Mouse (Mus musculus): ENCODE measurements at regions not wholly inside any gene's neighbourhood (a gene's known extent, or its start where the extent isn't known, plus 50 kb on each side); places are given as distances from the start of the nearest gene placed in this dataset.

DNA sequence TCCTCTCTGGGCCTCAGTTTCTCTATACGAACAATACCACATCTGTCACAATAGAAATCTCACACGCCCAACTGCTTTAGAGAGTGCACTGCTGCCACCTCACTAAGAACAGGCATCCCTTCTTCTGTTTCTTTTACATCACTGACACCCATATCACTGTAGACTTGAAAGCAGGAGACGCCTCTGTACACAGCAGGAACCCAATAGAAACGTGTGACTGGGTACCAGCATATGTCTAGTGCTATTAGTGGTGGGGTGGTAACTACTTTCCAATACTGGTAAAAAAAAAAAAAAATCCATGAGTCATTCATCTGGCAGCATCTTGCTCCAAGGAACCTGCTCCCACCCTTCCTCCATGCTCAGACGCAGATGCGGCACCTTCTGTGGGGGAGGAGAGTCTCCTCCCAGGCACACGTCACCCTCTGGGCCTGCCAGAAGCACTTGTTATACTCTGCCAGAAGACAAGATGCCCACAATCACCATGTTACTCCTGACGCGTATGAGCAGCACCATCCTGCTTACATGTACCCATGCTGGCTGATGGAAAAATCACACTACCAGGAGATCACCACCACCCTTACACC, 151.3 kb upstream of the Plxna4 start:
- no peak for ATAC-seq (ENCODE audit: low FRiP score, low TSS enrichment)
- H3K9ac ChIP-seq (replicated peaks; ENCODE audit: low read length) = no peak overlapping the region
- no peaks in the 10 kb centered on the region for H3K4me1 ChIP-seq (ENCODE audit: insufficient read depth, low read length)
- no peaks in the 10 kb centered on the region for H3K36me3 ChIP-seq (ENCODE audit: insufficient read depth, low read length)
- no peak overlapping the region for H3K4me2 ChIP-seq (replicated peaks; ENCODE audit: low read depth, low read length)
- no peak overlapping the region for H3K27ac ChIP-seq (ENCODE audit: low read length)
- H3K27me3 ChIP-seq (ENCODE audit: insufficient read depth, low read length) = no peaks in the 10 kb centered on the region
- H3K4me3 ChIP-seq (ENCODE audit: low read length) = no peak overlapping the region
- 79% methylated on average over 9 of the region's 9 CpGs for WGBS
- H3K9me3 ChIP-seq (ENCODE audit: low read length) = no peaks in the 10 kb centered on the region

DNA sequence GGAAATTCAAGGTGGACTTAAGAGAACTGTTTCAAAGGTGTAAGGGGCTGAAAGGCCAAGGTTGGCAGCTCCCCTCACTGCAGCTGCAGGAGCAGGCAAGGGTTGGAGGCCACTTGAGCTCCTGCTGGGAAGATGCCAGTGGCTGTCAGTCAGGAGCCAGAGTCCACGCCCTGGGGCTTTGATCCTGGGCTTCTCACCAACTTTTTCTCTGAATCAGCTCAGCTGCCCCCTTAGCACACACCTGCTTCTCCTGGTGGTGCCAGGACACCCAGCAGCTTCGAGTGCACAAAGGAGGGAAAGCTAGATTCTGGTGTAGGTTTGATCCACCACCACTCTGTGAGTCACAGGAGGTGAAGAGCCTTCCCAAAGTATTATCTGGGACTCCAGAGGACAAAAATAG, 140.7 kb upstream of the Plxna4 start:
- no peak overlapping the region for H3K4me3 ChIP-seq (ENCODE audit: low read length)
- H3K36me3 ChIP-seq (ENCODE audit: insufficient read depth, low read length) = no peaks in the 10 kb centered on the region
- no peak overlapping the region for H3K4me2 ChIP-seq (replicated peaks; ENCODE audit: low read depth, low read length)
- no peaks in the 10 kb centered on the region for H3K9me3 ChIP-seq (ENCODE audit: low read length)
- H3K9ac ChIP-seq (replicated peaks; ENCODE audit: low read length) = no peak overlapping the region
- no peak overlapping the region for H3K27ac ChIP-seq (ENCODE audit: low read length)
- H3K4me1 ChIP-seq (ENCODE audit: insufficient read depth, low read length) = no peaks in the 10 kb centered on the region
- WGBS = 28% methylated on average over 2 of the region's 2 CpGs
- ATAC-seq (ENCODE audit: low FRiP score, low TSS enrichment) = no peak
- H3K27me3 ChIP-seq (ENCODE audit: insufficient read depth, low read length) = no peaks in the 10 kb centered on the region

DNA sequence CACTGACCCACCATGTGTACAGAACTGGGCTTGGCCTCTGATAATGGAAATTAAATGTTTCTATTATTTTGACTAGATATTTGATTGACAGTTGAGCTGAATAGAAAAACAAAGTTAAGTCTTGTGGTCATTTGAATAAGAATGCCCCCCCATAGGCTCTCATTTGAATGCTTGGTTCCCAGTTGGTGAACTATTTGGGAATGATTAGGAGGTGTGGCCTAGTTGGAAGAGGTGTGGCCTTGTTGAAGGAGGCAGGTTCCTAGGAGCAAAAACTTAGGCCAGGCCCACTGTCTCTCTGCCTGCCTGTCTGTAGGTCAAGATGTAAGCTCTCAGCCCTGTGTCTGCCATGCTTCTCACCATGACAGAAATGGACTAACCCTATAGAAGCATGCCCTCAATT, 138.6 kb upstream of the Plxna4 start:
- no peak overlapping the region for H3K4me2 ChIP-seq (replicated peaks; ENCODE audit: low read depth, low read length)
- H3K9me3 ChIP-seq (ENCODE audit: low read length) = no peaks in the 10 kb centered on the region
- no peaks in the 10 kb centered on the region for H3K27me3 ChIP-seq (ENCODE audit: insufficient read depth, low read length)
- H3K4me1 ChIP-seq (ENCODE audit: insufficient read depth, low read length) = no peaks in the 10 kb centered on the region
- no peak for ATAC-seq (ENCODE audit: low FRiP score, low TSS enrichment)
- no peak overlapping the region for H3K4me3 ChIP-seq (ENCODE audit: low read length)
- no peaks in the 10 kb centered on the region for H3K36me3 ChIP-seq (ENCODE audit: insufficient read depth, low read length)
- no peak overlapping the region for H3K9ac ChIP-seq (replicated peaks; ENCODE audit: low read length)
- H3K27ac ChIP-seq (ENCODE audit: low read length) = no peak overlapping the region

DNA sequence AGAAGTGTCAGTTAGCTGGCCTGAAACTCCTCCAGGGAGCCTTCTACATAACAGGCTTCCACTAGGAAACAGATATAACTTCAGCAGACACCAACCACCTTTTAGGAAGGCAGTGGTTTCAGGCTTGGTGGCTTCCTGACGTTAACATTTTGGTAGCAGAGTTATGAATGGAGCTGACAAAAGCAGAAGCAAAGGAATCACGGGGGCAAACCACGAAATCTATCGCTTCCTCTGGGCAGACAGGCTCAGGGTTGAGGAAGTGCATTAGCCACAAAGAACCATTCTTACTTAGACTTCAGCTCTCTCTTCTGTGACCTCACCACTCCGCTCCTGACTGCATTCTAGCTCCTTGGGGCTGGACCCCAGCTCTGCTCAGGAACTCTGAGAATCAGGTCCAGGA, 129.9 kb upstream of the Plxna4 start:
- Histone ChIP-seq H3K4me1 (ENCODE audit: insufficient read depth, low read length) (no peaks in the 10 kb centered on the region), H3K27me3 (ENCODE audit: insufficient read depth, low read length) (no peaks in the 10 kb centered on the region), H3K27ac (ENCODE audit: low read length) (no peak overlapping the region), H3K4me3 (ENCODE audit: low read length) (no peak overlapping the region), H3K9me3 (ENCODE audit: low read length) (no peaks in the 10 kb centered on the region), H3K36me3 (ENCODE audit: insufficient read depth, low read length) (no peaks in the 10 kb centered on the region), H3K9ac (replicated peaks; ENCODE audit: low read length) (no peak overlapping the region), H3K4me2 (replicated peaks; ENCODE audit: low read depth, low read length) (no peak overlapping the region)
- ATAC-seq (ENCODE audit: low FRiP score, low TSS enrichment) = no peak
- 83% methylated on average over 5 of the region's 5 CpGs for WGBS

DNA sequence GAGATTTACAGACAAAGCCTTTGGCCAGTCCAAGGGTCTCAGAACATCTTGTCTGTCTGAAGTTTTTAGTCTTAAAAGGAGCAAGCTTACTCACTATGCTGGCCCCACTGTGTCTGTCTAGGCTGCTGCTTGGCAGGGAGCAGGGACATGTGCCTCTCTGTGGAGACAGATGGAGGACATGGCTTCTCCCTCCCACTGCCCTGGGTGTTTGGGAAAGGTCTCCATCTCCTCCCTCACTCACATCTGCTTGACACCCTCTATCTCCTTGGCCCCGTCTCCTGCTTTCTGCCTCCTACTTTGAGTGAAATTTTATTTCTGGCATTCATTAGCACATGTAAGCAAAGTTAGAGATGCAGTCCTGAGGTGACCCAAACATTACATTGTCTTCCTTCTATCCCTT, 127.1 kb upstream of the Plxna4 start:
- no peaks in the 10 kb centered on the region for H3K4me1 ChIP-seq (ENCODE audit: insufficient read depth, low read length)
- no peaks in the 10 kb centered on the region for H3K27me3 ChIP-seq (ENCODE audit: insufficient read depth, low read length)
- H3K36me3 ChIP-seq (ENCODE audit: insufficient read depth, low read length) = no peaks in the 10 kb centered on the region
- WGBS = 84% methylated on average over 1 of the region's 1 CpGs
- no peak overlapping the region for H3K4me3 ChIP-seq (ENCODE audit: low read length)
- H3K9ac ChIP-seq (replicated peaks; ENCODE audit: low read length) = no peak overlapping the region
- H3K27ac ChIP-seq (ENCODE audit: low read length) = no peak overlapping the region
- ATAC-seq (ENCODE audit: low FRiP score, low TSS enrichment) = no peak
- no peaks in the 10 kb centered on the region for H3K9me3 ChIP-seq (ENCODE audit: low read length)
- no peak overlapping the region for H3K4me2 ChIP-seq (replicated peaks; ENCODE audit: low read depth, low read length)

DNA sequence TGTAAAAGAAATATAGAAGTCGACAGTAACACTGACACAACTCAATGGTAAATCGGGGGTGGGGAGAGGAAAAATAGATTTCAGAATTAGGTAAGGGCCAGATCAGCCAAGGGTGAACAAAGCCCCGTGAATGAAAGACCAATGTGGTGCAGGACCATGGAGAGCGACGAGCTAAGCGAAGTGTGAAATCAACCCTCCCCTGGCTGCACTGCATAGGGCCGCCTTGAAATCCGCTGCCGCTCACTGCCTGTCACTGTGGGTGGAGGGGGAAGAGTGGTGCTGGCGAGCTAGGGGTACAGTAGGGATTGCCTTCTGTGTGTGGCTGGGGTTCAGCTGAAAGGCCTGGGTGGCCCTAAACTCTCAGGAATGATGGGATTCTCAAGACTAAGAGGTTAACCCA, 122.2 kb upstream of the Plxna4 start:
- ATAC-seq (ENCODE audit: low FRiP score, low TSS enrichment) = peak; percentile 82; the same call in 1 of the 2 replicates
- H3K4me1 ChIP-seq (ENCODE audit: insufficient read depth, low read length) = no peaks in the 10 kb centered on the region
- WGBS = 8% methylated on average over 10 of the region's 10 CpGs

DNA sequence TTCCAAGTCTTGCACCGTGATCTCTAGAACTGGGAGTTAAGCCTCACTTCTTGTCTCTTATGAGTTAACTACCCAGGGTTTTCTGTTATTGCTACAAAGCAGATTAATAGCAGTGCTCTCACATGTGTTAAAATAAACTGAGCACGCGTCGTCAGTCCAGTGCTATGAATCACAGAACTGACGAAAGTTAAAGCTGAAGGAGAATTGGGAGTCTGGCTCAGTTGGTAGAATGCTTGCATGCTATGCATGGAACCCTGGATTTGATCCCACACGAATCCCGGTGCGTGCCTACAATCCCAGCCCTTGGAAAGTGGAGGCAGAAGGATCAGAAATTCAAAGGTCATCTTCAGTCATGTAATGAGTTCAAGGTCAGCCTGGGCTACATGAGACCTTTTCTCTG, 121.6 kb upstream of the Plxna4 start:
- Histone ChIP-seq H3K4me1 (ENCODE audit: insufficient read depth, low read length) (no peaks in the 10 kb centered on the region), H3K27ac (ENCODE audit: low read length) (no peak overlapping the region)

More for the DNA sequence above, 122.2 kb upstream of the Plxna4 start:
- Histone ChIP-seq H3K4me3 (ENCODE audit: low read length) (no peak overlapping the region), H3K9me3 (ENCODE audit: low read length) (no peaks in the 10 kb centered on the region), H3K9ac (replicated peaks; ENCODE audit: low read length) (no peak overlapping the region), H3K27me3 (ENCODE audit: insufficient read depth, low read length) (no peaks in the 10 kb centered on the region), H3K27ac (ENCODE audit: low read length) (no peak overlapping the region), H3K36me3 (ENCODE audit: insufficient read depth, low read length) (no peaks in the 10 kb centered on the region), H3K4me2 (replicated peaks; ENCODE audit: low read depth, low read length) (no peak overlapping the region)

DNA sequence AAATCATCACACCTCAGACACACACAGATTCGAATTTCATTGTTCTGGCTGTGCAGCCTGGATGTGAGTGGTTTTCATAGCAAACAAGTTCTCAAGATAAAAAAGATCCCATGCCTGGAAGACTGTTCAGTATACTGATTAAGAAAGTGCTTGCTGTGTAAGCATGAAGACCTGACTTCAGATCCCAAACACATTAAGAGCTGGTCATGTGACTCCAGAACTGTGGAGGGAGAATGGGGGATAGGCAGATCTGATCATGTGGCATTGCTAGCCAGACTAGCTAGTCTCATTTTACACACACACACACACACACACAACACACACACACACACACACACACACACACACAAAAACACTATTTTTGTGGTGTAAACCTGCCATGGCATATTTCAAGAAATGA, 119.4 kb upstream of the Plxna4 start:
- 50% methylated on average over 1 of the region's 1 CpGs for WGBS
- H3K4me2 ChIP-seq (replicated peaks; ENCODE audit: low read depth, low read length) = no peak overlapping the region
- no peaks in the 10 kb centered on the region for H3K27me3 ChIP-seq (ENCODE audit: insufficient read depth, low read length)
- H3K4me1 ChIP-seq (ENCODE audit: insufficient read depth, low read length) = no peaks in the 10 kb centered on the region
- no peaks in the 10 kb centered on the region for H3K9me3 ChIP-seq (ENCODE audit: low read length)
- ATAC-seq (ENCODE audit: low FRiP score, low TSS enrichment) = no peak
- no peaks in the 10 kb centered on the region for H3K36me3 ChIP-seq (ENCODE audit: insufficient read depth, low read length)
- no peak overlapping the region for H3K4me3 ChIP-seq (ENCODE audit: low read length)
- H3K27ac ChIP-seq (ENCODE audit: low read length) = no peak overlapping the region
- no peak overlapping the region for H3K9ac ChIP-seq (replicated peaks; ENCODE audit: low read length)

More for the DNA sequence above, 121.6 kb upstream of the Plxna4 start:
- Histone ChIP-seq H3K36me3 (ENCODE audit: insufficient read depth, low read length) (no peaks in the 10 kb centered on the region), H3K9me3 (ENCODE audit: low read length) (no peaks in the 10 kb centered on the region), H3K27me3 (ENCODE audit: insufficient read depth, low read length) (no peaks in the 10 kb centered on the region), H3K4me3 (ENCODE audit: low read length) (no peak overlapping the region), H3K9ac (replicated peaks; ENCODE audit: low read length) (no peak overlapping the region), H3K4me2 (replicated peaks; ENCODE audit: low read depth, low read length) (no peak overlapping the region)
- WGBS = 74% methylated on average over 8 of the region's 8 CpGs
- ATAC-seq (ENCODE audit: low FRiP score, low TSS enrichment) = no peak

DNA sequence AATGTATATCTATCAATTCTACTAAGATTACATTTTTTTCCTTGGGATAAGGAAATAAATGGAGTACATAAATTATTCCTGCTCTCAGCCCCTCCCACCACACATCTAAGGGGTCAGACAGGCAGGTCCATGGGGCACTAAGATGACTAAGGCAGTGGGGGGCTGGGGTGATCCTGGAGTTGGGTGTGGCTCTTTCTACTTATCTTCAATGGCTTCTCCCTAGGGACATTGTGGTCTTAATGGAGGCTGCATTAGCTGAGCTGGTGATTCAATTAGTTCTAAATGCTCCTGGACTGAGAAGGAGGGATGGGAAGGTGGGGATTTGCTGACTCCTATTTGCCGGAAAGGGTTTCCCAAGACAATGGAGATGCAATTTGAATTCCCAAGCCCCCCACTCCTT, 118.4 kb upstream of the Plxna4 start:
- ATAC-seq (ENCODE audit: low FRiP score, low TSS enrichment) = no peak
- Histone ChIP-seq H3K27me3 (ENCODE audit: insufficient read depth, low read length) (no peaks in the 10 kb centered on the region), H3K4me3 (ENCODE audit: low read length) (no peak overlapping the region), H3K9me3 (ENCODE audit: low read length) (no peaks in the 10 kb centered on the region), H3K4me2 (replicated peaks; ENCODE audit: low read depth, low read length) (no peak overlapping the region), H3K9ac (replicated peaks; ENCODE audit: low read length) (no peak overlapping the region), H3K4me1 (ENCODE audit: insufficient read depth, low read length) (no peaks in the 10 kb centered on the region), H3K36me3 (ENCODE audit: insufficient read depth, low read length) (no peaks in the 10 kb centered on the region), H3K27ac (ENCODE audit: low read length) (no peak overlapping the region)
- WGBS = 33% methylated on average over 1 of the region's 1 CpGs

DNA sequence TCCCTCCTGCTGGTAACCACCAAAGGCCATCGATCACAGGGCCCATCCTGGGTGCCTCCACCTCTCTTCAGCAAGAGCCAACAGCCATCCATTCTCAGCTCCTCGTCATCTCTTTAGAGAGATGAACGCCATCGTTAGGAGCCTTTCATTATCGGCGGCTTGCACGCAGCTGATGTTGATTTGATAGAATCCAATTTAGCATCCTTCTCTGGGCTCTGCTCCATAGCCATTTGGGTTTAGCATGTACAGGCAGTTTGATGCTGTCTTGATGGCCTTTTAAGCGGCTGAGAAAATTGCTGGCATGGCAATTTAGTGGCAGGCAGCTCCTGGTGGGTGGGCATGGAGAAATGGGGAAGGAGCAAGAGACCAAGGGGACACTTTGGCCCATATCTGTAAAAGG, 115.5 kb upstream of the Plxna4 start:
- Histone ChIP-seq H3K9ac (replicated peaks; ENCODE audit: low read length) (no peak overlapping the region), H3K27ac (ENCODE audit: low read length) (no peak overlapping the region), H3K36me3 (ENCODE audit: insufficient read depth, low read length) (no peaks in the 10 kb centered on the region), H3K4me1 (ENCODE audit: insufficient read depth, low read length) (no peaks in the 10 kb centered on the region), H3K9me3 (ENCODE audit: low read length) (no peaks in the 10 kb centered on the region), H3K4me2 (replicated peaks; ENCODE audit: low read depth, low read length) (no peak overlapping the region), H3K4me3 (ENCODE audit: low read length) (no peak overlapping the region), H3K27me3 (ENCODE audit: insufficient read depth, low read length) (no peaks in the 10 kb centered on the region)
- 93% methylated on average over 8 of the region's 8 CpGs for WGBS
- ATAC-seq (ENCODE audit: low FRiP score, low TSS enrichment) = no peak

Measured in kidney, embryonic 16.5 days (tissue).